Mouse (Mus musculus): ENCODE data around the gene Eef1a2.

Eef1a2 gene

GRCm38 (mm10) chr2:181133837-181134590 lies 22.8 kb downstream of the Eef1a2 start:
- in situ Hi-C loops (cut with MseI, MboI) = no loop called here

- in situ Hi-C loops (cut with MseI, MboI) = no loop called here
Observed at GRCm38 (mm10) chr2:181130245-181130644, 26.6 kb downstream of the Eef1a2 start.

DNA sequence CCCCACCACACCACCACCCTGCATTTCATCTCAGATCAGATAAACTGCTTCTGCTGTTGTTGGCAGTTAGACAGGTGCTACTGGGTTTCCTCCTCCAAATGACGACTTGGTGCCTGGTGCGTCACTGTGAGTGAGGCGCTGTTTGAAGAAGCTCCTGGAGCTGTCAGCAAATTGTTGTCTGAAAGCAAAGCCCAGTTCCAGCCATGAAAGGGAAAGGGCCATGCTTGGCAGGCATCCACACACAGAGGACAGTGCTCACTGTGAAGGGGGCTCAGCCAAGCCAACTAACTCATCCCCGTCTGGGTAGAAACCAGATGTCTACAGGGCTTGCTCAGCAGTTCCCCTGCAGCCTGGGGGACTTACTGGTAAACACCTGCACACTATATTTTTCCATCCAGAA lies 27.9 kb downstream of the Eef1a2 start:
- in situ Hi-C loops (cut with MseI, MboI) = no loop called here

GRCm38 (mm10) chr2:181127786-181128185 lies 29.0 kb downstream of the Eef1a2 start:
- in situ Hi-C loops (cut with MseI, MboI) = no loop called here

- in situ Hi-C loops (cut with MseI, MboI) = no loop called here
Observed at GRCm38 (mm10) chr2:181125726-181126455, 30.9 kb downstream of the Eef1a2 start.

- in situ Hi-C loops (cut with MseI, MboI) = loop anchor here in 1 of 2 experiments (25.0 kb wide), 1 partner anchor 735 kb away; no protein-coding TSS in a partner anchor
Observed at GRCm38 (mm10) chr2:181122642-181123041, 34.2 kb downstream of the Eef1a2 start.

- in situ Hi-C loops (cut with MseI, MboI) = loop anchor here in 1 of 2 experiments (25.0 kb wide), 1 partner anchor 734 kb away; no protein-coding TSS in a partner anchor
Observed at GRCm38 (mm10) chr2:181120922-181121449, 35.8 kb downstream of the Eef1a2 start.

DNA sequence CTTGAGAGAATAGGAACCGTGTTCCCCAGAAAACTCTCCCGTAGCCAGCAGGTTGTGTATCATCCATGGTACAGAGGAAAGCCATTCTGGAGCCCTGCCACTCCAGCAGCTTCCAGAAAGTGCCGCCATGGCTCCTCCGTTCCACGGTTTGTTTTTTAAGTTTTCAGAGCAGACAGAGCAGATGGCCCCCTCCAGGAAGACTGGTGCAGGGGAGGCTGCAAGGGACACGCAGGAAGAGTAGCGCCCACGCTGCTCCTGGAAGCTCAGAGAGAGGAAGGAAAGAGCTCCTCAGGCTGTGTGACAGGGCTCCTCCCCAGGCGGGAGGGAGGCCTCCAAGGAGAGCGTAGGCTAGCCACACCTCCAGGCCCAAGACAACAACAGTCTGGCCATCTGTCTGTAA lies 36.9 kb downstream of the Eef1a2 start:
- in situ Hi-C loops (cut with MseI, MboI) = loop anchor here in 1 of 2 experiments (25.0 kb wide), 1 partner anchor 733 kb away; no protein-coding TSS in a partner anchor

DNA sequence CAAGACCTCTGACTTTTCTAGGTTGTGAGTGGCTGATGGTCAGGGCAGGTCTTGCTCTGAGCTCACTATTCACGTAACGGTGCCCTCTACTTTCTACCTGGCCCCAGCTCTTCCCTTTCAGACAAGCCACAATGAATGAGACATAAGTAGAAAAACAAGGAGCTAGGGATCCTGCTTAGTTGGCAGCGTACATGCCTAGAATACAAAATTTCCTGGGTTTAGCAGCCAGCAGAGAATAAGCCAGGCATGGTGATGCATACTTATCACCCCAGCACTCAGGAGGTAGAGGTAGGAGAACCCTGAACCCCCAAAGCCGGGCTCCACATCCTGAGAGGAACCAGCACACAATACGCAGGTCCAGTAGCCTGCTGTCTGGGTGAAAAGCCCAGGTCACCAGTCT lies 40.4 kb downstream of the Eef1a2 start:
- in situ Hi-C loops (cut with MseI, MboI) = loop anchor here in 1 of 2 experiments (25.0 kb wide), 1 partner anchor 729 kb away; no protein-coding TSS in a partner anchor

GRCm38 (mm10) chr2:181115367-181115766 lies 41.4 kb downstream of the Eef1a2 start:
- in situ Hi-C loops (cut with MseI, MboI) = loop anchor here in 1 of 2 experiments (25.0 kb wide), 1 partner anchor 728 kb away; no protein-coding TSS in a partner anchor

GRCm38 (mm10) chr2:181113762-181114361 lies 43.0 kb downstream of the Eef1a2 start:
- in situ Hi-C loops (cut with MseI, MboI) = loop anchor here in 1 of 2 experiments (25.0 kb wide), 1 partner anchor 727 kb away; no protein-coding TSS in a partner anchor

- in situ Hi-C loops (cut with MseI, MboI) = loop anchor here in 1 of 2 experiments (25.0 kb wide), 1 partner anchor 724 kb away; no protein-coding TSS in a partner anchor
Observed at GRCm38 (mm10) chr2:181111665-181112064, 45.1 kb downstream of the Eef1a2 start.

GRCm38 (mm10) chr2:181104111-181104510 lies 52.7 kb downstream of the Eef1a2 start:
- in situ Hi-C loops (cut with MseI, MboI) = loop anchor here in 1 of 2 experiments (25.0 kb wide), 1 partner anchor 717 kb away; no protein-coding TSS in a partner anchor

DNA sequence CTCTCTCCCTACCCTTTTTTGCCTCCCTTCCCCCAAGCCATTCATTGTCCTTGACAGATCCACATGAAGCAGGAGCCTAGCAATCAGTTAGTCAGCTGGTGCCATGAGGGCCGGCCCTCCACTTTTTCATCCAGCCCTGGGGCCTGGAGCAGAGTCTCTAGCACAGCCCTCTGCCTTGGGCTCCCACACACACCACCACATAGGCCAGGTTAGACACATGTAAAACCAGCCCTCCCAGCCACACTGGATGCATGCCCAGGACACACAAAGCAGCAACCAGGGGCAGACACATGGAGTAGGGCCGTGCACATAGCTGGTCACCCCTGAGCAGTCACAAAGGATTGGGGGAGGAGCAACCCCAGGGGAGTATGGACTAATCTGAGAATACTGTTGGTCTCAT lies 54.7 kb downstream of the Eef1a2 start:
- in situ Hi-C loops (cut with MseI, MboI) = loop anchor here in 1 of 2 experiments (25.0 kb wide), 1 partner anchor 715 kb away; no protein-coding TSS in a partner anchor

DNA sequence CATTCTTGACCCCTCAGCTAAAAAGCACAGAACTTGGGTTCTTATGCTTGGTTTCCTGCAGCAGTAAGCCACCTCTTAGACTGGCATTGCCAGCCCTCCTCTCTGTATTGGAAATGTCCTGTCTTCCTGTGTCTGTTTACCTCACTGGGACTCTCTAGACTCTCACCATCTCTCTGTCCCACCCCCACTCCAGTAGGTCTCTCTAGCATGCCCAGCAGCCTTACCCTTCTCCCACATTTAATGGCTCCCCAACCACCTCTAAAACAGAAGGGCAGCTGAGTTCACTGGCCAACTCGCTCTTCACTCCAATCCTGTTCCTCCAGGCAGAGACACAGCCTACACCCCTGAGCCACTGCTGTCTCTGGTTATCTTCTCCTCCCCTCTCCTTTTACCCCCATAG lies 55.2 kb downstream of the Eef1a2 start:
- in situ Hi-C loops (cut with MseI, MboI) = loop anchor here in 1 of 2 experiments (25.0 kb wide), 1 partner anchor 714 kb away; no protein-coding TSS in a partner anchor

DNA sequence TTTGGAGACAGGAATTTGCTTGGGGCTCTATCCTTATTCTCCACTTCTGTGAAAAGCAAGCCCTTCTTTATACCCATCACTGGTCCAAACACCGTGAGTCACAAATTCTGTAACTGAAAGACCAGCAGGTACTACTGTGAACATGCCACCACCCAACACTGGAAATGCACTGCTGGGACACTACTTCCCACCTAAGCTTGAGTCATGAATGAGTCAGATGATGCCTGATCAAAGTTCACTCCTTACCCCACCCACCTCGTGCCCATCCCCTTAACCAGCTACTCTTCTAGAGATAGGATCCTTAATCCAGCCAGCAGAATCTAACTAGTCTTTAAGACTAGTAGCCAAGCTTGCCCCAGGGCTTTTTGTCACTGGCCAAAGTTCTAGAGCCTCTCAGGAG lies 56.7 kb downstream of the Eef1a2 start:
- in situ Hi-C loops (cut with MseI, MboI) = loop anchor here in 1 of 2 experiments (25.0 kb wide), 1 partner anchor 713 kb away; no protein-coding TSS in a partner anchor
